Mouse (Mus musculus) heart, embryonic 15.5 days (tissue): ENCODE data around the gene Gm5105. TPM values are rescaled to one million over a fixed set of nuclear protein-coding genes. Genes with fewer than 3 reads are reported as not detected.

Experiments used
- polyA plus RNA-seq: library from polyadenylated mRNA; unstranded; fragments of >200 nt; fragmentation: Nextera tagmentation; extraction: Ambion mirVana; gene quantifications from 2 replicates; pipeline ENCODE4 v1.2.1, GENCODE M21; 2015

Gm5105 gene
- polyA plus RNA-seq, 1 experiment from 2014 or later, result 0.58 TPM

Other genes starting within 250 kb of the Gm5105 start
- 920 and 981 TPM in 2 replicates for gene H2afz, start 202.9 kb downstream of the Gm5105 start, polyA plus RNA-seq
- 9.5 and 10.5 TPM in 2 replicates for gene Dnajb14, start 199.7 kb downstream of the Gm5105 start, polyA plus RNA-seq
- 100 and 108 TPM in 2 replicates for gene Lamtor3, start 148.9 kb downstream of the Gm5105 start, polyA plus RNA-seq
- gene Dapp1, start 85.8 kb downstream of the Gm5105 start, polyA plus RNA-seq, result 18.4 TPM in 2 replicates
- 13.8 and 16.0 TPM in 2 replicates for gene 1110002E22Rik, start 2.3 kb downstream of the Gm5105 start, polyA plus RNA-seq
- gene Trmt10a, start 76.1 kb upstream of the Gm5105 start, polyA plus RNA-seq, result 6.9 and 8.3 TPM in 2 replicates
- 6.0 and 6.8 TPM in 2 replicates for gene Mttp, start 77.6 kb upstream of the Gm5105 start, polyA plus RNA-seq
- not detected in 2 replicates for gene 4930579F01Rik, start 126.4 kb upstream of the Gm5105 start, polyA plus RNA-seq
- 0.05 and 0.11 TPM in 2 replicates for gene Adh7, start 150.4 kb upstream of the Gm5105 start, polyA plus RNA-seq
- gene Adh1, start 193.6 kb upstream of the Gm5105 start, polyA plus RNA-seq, result 27.4 and 59.6 TPM in 2 replicates
- not detected in 2 replicates for gene Adh6a, start 245.9 kb upstream of the Gm5105 start, polyA plus RNA-seq